Mouse (Mus musculus): ENCODE results near the gene Eif4h.

Gene Eif4h

GRCm38 (mm10) chr5:134639269-134639682 lies at the start of gene Eif4h:
Gene Eif4h, minus strand, starts transcription at chr5:134639490.
- peak; percentile 98 for DNase-seq (ENCODE audit: low read depth, low spot score)

GRCm38 (mm10) chr5:134688718-134689284 lies 49.5 kb upstream of the Eif4h start:
- peak; percentile 100 for DNase-seq (ENCODE audit: low read depth, low spot score)

- peak; percentile 37 for DNase-seq (ENCODE audit: low read depth, low spot score)
Measured at GRCm38 (mm10) chr5:134688086-134688717, 48.9 kb upstream of the Eif4h start, which contains the start of gene Limk1. Gene Limk1, minus strand, starts transcription at chr5:134688598.

- no peak for DNase-seq (ENCODE audit: low read depth, low spot score)
Measured at GRCm38 (mm10) chr5:134687187-134687586, 47.9 kb upstream of the Eif4h start.

GRCm38 (mm10) chr5:134686541-134686940 lies 47.3 kb upstream of the Eif4h start:
- no peak for DNase-seq (ENCODE audit: low read depth, low spot score)

GRCm38 (mm10) chr5:134684398-134684797 lies 45.1 kb upstream of the Eif4h start:
- DNase-seq (ENCODE audit: low read depth, low spot score) = no peak

GRCm38 (mm10) chr5:134683813-134684212 lies 44.5 kb upstream of the Eif4h start:
- no peak for DNase-seq (ENCODE audit: low read depth, low spot score)

- DNase-seq (ENCODE audit: low read depth, low spot score) = no peak
Measured at GRCm38 (mm10) chr5:134680238-134680637, 40.9 kb upstream of the Eif4h start.

GRCm38 (mm10) chr5:134678827-134679546 lies 39.7 kb upstream of the Eif4h start:
- DNase-seq (ENCODE audit: low read depth, low spot score) = no peak

GRCm38 (mm10) chr5:134678031-134678430 lies 38.7 kb upstream of the Eif4h start:
- no peak for DNase-seq (ENCODE audit: low read depth, low spot score)

GRCm38 (mm10) chr5:134677491-134677890 lies 38.2 kb upstream of the Eif4h start:
- no peak for DNase-seq (ENCODE audit: low read depth, low spot score)

GRCm38 (mm10) chr5:134675956-134676759 lies 36.9 kb upstream of the Eif4h start:
- DNase-seq (ENCODE audit: low read depth, low spot score) = peak; percentile 84

- DNase-seq (ENCODE audit: low read depth, low spot score) = no peak
Measured at GRCm38 (mm10) chr5:134674977-134675376, 35.7 kb upstream of the Eif4h start.

GRCm38 (mm10) chr5:134672611-134673010 lies 33.3 kb upstream of the Eif4h start:
- DNase-seq (ENCODE audit: low read depth, low spot score) = no peak

GRCm38 (mm10) chr5:134672198-134672516 lies 32.9 kb upstream of the Eif4h start:
- no peak for DNase-seq (ENCODE audit: low read depth, low spot score)

- DNase-seq (ENCODE audit: low read depth, low spot score) = peak; percentile 29
Measured at GRCm38 (mm10) chr5:134671335-134672197, 32.3 kb upstream of the Eif4h start.

- DNase-seq (ENCODE audit: low read depth, low spot score) = no peak
Measured at GRCm38 (mm10) chr5:134669001-134669708, 29.9 kb upstream of the Eif4h start.

- DNase-seq (ENCODE audit: low read depth, low spot score) = peak; percentile 70
Measured at GRCm38 (mm10) chr5:134668495-134668894, 29.2 kb upstream of the Eif4h start.

- no peak for DNase-seq (ENCODE audit: low read depth, low spot score)
Measured at GRCm38 (mm10) chr5:134656708-134657107, 17.4 kb upstream of the Eif4h start.

GRCm38 (mm10) chr5:134652015-134652414 lies 12.7 kb upstream of the Eif4h start:
- no peak for DNase-seq (ENCODE audit: low read depth, low spot score)
